Mouse (Mus musculus) olfactory bulb, adult 2 months (tissue): ENCODE measurements around the gene Pop5.

Source experiments
- CTCF ChIP-seq: fragments of 200-500 bp; IDR thresholded peaks from 2 replicates; pipeline ENCODE4 v1.5.1; 2012; ENCODE audit warnings: low read depth, mild to moderate bottlenecking, low read length, moderate library complexity; ENCODE audit not compliant: insufficient read depth
- POLR2A ChIP-seq: fragments of 200-500 bp; IDR thresholded peaks from 2 replicates; pipeline ENCODE4 v1.6.1; 2012; ENCODE audit warnings: mild to moderate bottlenecking, low read depth, low read length, moderate library complexity; ENCODE audit not compliant: insufficient read depth

- TF ChIP-seq POLR2A (no peak), CTCF (no peak)
Observed at GRCm38 (mm10) chr5:115262502-115263291, 27.1 kb downstream of the Pop5 start.
